Mouse (Mus musculus) heart, embryonic 16.5 days (tissue): Measurements from ENCODE around the gene Mb21d2. TPM values are rescaled to one million over a fixed set of nuclear protein-coding genes. Genes with fewer than 3 reads are reported as not detected.
A peak's percentile ranks its signal among the peaks of the same experiment; 100 is the strongest.

Source experiments
- ATAC-seq: fragments of 200-750 bp; cut with Nextera tagmentation; replicated peaks from 2 replicates; pipeline ENCODE4 v1.8.0; 2017; ENCODE audit warnings: moderate number of reproducible peaks; ENCODE audit not compliant: insufficient read depth, low FRiP score; ENCODE audit errors: extremely low read depth
- H3K27ac ChIP-seq: fragments of 300-500 bp; sonication (generic); 2 replicates; pipeline ENCODE4 v1.5.1; 2014; ENCODE audit warnings: mild to moderate bottlenecking, low read length, control low read depth, moderate library complexity
- H3K27me3 ChIP-seq: fragments of 300-500 bp; sonication (generic); 2 replicates; pipeline ENCODE4 v1.6.1; 2014; ENCODE audit warnings: low read length, mixed read lengths; ENCODE audit not compliant: control insufficient read depth, insufficient read depth
- H3K36me3 ChIP-seq: fragments of 300-500 bp; sonication (generic); 2 replicates; pipeline ENCODE4 v1.6.1; 2014; ENCODE audit not compliant: control insufficient read depth, insufficient read depth
- H3K4me1 ChIP-seq: fragments of 300-500 bp; sonication (generic); 2 replicates; pipeline ENCODE4 v1.6.1; 2014; ENCODE audit warnings: low read length, mixed read lengths; ENCODE audit not compliant: control insufficient read depth, insufficient read depth
- H3K4me2 ChIP-seq: fragments of 300-500 bp; sonication (generic); 2 replicates; pipeline ENCODE4 v1.6.1; 2014; ENCODE audit warnings: low read depth, mild to moderate bottlenecking, control low read depth, low read length
- H3K4me3 ChIP-seq: fragments of 300-500 bp; sonication (generic); 2 replicates; pipeline ENCODE4 v1.5.1; 2014; ENCODE audit warnings: mild to moderate bottlenecking, control low read depth, low read length
- H3K9ac ChIP-seq: fragments of 300-500 bp; sonication (generic); 2 replicates; pipeline ENCODE4 v1.6.1; 2014; ENCODE audit warnings: low read length, control low read depth
- H3K9me3 ChIP-seq: fragments of 300-500 bp; sonication (generic); replicated peaks from 2 replicates; pipeline ENCODE4 v1.6.1; 2016; ENCODE audit warnings: low read length; ENCODE audit not compliant: control insufficient read depth
- WGBS: fragments of 180-500 bp; shearing (Covaris S2); extraction: QIAGEN DNeasy Blood & Tissue Kit; methylation state at CpG from one replicate; pipeline ENCODE4 v1.1.7; 2014; 5-methylcytosine and 5-hydroxymethylcytosine counted together
- polyA plus RNA-seq: library from polyadenylated mRNA; unstranded; fragments of >200 nt; fragmentation: Nextera tagmentation; extraction: Ambion mirVana; gene quantifications from 2 replicates; pipeline ENCODE4 v1.2.1, GENCODE M21; 2015

Mb21d2 gene
- polyA plus RNA-seq, 1 experiment from 2014 or later, result 2.6 TPM

GRCm38 (mm10) chr16:28859009-28859288 lies 70.5 kb downstream of the Mb21d2 start:
- ATAC-seq, result no peak
- Histone ChIP-seq H3K36me3 (no peaks in the 10 kb centered on the region), H3K27ac (no peak overlapping the region), H3K4me2 (no peak overlapping the region), H3K9ac (no peak overlapping the region), H3K4me3 (no peak overlapping the region), H3K9me3 (no peaks in the 10 kb centered on the region), H3K4me1 (no peaks in the 10 kb centered on the region), H3K27me3 (no peaks in the 10 kb centered on the region)
- 69% methylated on average over 7 of the region's 7 CpGs for WGBS

DNA sequence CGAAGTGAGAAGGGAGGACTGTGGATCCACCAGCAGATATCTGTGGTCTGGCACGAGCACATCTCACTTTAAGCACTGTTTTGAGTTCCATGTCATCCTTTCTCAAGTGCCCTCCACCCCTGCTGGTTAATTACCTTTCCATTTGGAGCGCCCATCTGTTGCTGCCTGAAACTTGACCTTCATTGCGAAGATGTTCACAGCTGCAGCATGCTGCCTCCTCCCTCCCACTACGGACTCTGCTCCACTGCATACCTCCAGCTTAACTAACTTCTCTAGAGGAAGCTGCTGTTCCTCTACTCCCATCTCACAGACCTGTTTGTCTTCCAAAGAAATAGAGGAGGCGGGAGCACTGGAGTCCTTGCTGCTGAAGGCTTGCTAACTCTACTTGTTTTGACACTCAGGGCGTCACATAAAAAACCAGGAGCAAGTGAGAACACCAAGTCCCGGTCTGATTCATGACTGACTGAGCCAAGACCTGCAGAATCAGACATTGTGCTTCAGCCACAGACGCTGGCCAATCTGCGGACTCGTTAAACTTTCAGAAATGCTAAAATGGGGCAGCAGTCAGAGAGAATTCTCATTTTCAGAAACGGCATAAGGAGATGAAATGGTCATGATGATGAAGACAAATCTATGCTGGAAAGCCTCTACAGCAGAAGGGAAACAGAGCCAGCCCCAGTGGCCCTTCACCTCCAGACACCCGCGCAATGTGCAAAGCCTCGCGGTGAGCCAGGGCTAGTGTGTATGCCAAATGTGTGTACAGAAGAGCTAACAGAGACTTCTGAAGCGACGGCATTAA lies 71.1 kb downstream of the Mb21d2 start:
- no peak overlapping the region for H3K27ac ChIP-seq

GRCm38 (mm10) chr16:28851409-28851821 lies 78.1 kb downstream of the Mb21d2 start:
- 54% methylated on average over 11 of the region's 11 CpGs for WGBS
- H3K27ac ChIP-seq, result no peak overlapping the region
- peaks cover 6% of the 10 kb centered on the region for H3K4me1 ChIP-seq
- H3K4me3 ChIP-seq, result no peak overlapping the region
- H3K4me2 ChIP-seq, result peak overlapping the region; percentile 38
- H3K36me3 ChIP-seq, result 0 out of 2 replicates have a peak, but pooled peaks cover 2% of the 10 kb centered on the region
- H3K9ac ChIP-seq, result no peak overlapping the region
- H3K27me3 ChIP-seq, result no peaks in the 10 kb centered on the region
- H3K9me3 ChIP-seq, result no peaks in the 10 kb centered on the region; the same call in 1 of the 2 replicates
- peak; percentile 52; the same call in 1 of the 2 replicates for ATAC-seq

More for the DNA sequence above, 71.1 kb downstream of the Mb21d2 start:
- Histone ChIP-seq H3K27me3 (no peaks in the 10 kb centered on the region), H3K4me3 (no peak overlapping the region), H3K4me1 (no peaks in the 10 kb centered on the region), H3K9ac (no peak overlapping the region), H3K4me2 (no peak overlapping the region), H3K9me3 (no peaks in the 10 kb centered on the region), H3K36me3 (no peaks in the 10 kb centered on the region)
- no peak for ATAC-seq
- WGBS, result 62% methylated on average over 18 of the region's 18 CpGs

DNA sequence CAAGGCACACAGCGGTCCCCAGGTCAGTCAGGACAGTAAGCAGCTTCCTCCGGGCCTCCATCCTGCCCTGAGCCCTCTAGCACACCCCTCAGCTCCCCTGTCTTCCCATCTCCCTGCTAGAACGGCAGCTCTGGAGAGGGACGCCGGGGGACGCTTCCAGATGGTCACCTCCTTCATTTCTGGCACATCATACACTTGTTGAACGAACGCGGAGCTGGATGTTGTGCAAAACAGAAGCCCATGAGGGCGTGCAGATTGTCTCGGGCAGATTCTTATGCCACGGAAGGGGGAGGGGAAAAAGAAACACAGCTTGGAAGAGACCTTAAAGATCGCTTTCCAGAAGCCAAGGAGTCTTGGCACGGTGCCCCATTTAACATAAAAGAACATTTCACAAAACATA lies 78.6 kb downstream of the Mb21d2 start:
- ATAC-seq, result no peak
- Histone ChIP-seq H3K27me3 (no peaks in the 10 kb centered on the region), H3K9ac (no peak overlapping the region), H3K4me1 (peaks cover 6% of the 10 kb centered on the region), H3K4me2 (peak overlapping the region; percentile 38), H3K27ac (no peak overlapping the region), H3K36me3 (0 out of 2 replicates have a peak, but pooled peaks cover 2% of the 10 kb centered on the region), H3K4me3 (0 out of 2 replicates have a peak overlapping the region, but pooled peaks have one; percentile 4), H3K9me3 (no peaks in the 10 kb centered on the region; the same call in 1 of the 2 replicates)
- 58% methylated on average over 14 of the region's 14 CpGs for WGBS

DNA sequence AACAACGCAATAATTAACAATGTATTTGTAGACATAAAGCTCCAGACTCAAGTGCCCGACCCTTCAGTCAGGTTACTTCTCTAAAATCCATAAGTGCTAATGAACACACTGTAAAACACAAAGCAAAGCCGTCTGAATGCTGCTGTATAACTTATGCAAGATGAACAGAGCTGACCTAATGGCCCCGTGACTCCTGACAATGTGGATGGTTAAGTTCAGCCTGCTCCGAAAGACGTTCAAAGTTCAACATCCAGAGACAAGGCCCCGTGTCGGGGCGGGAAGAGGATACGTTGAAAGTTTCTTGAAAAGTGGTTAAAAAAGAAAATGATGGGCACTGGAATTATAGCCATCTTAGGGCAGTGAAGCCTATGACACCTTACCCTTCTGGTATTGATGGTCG lies 83.3 kb downstream of the Mb21d2 start:
- H3K36me3 ChIP-seq, result 0 out of 2 replicates have a peak, but pooled peaks cover 2% of the 10 kb centered on the region
- ATAC-seq, result no peak
- WGBS, result 89% methylated on average over 11 of the region's 11 CpGs

DNA sequence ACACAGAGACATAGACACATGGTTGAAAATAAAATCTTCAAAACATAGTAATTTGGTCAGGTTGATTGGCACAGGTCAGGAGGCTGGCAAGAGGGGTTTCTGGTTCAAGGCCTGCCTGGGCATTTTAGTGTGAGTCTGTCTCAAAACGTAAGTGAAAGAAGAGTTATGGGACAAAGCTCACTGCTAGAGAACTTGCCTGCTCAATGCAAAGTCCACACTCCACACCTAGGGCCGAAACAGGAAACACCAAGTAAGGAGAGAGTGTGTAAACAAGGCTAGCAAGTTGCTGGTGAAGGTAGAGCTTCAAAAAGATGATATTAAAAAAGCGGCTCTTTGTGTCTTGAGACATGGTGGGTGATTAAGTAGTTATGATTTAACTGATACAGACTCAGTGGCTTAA lies 84.1 kb downstream of the Mb21d2 start:
- H3K27me3 ChIP-seq, result no peaks in the 10 kb centered on the region
- 0 out of 2 replicates have a peak, but pooled peaks cover 2% of the 10 kb centered on the region for H3K36me3 ChIP-seq
- 84% methylated on average over 3 of the region's 3 CpGs for WGBS
- H3K4me3 ChIP-seq, result no peak overlapping the region
- H3K9me3 ChIP-seq, result no peaks in the 10 kb centered on the region; the same call in 1 of the 2 replicates
- no peak overlapping the region for H3K4me2 ChIP-seq
- no peak for ATAC-seq
- H3K9ac ChIP-seq, result no peak overlapping the region
- H3K4me1 ChIP-seq, result peaks cover 6% of the 10 kb centered on the region
- no peak overlapping the region for H3K27ac ChIP-seq

More for the DNA sequence above, 83.3 kb downstream of the Mb21d2 start:
- Histone ChIP-seq H3K27ac (no peak overlapping the region), H3K4me3 (no peak overlapping the region), H3K9ac (no peak overlapping the region), H3K4me1 (no peaks in the 10 kb centered on the region; the same call in 1 of the 2 replicates), H3K9me3 (no peaks in the 10 kb centered on the region; the same call in 1 of the 2 replicates), H3K4me2 (no peak overlapping the region), H3K27me3 (no peaks in the 10 kb centered on the region)

- no peak for ATAC-seq
- WGBS, result 39% methylated on average over 11 of the region's 11 CpGs
- no peak overlapping the region for H3K27ac ChIP-seq
- H3K4me2 ChIP-seq, result no peak overlapping the region
- H3K27me3 ChIP-seq, result no peaks in the 10 kb centered on the region
- H3K36me3 ChIP-seq, result no peaks in the 10 kb centered on the region
- peaks cover 7% of the 10 kb centered on the region for H3K4me1 ChIP-seq
- H3K4me3 ChIP-seq, result no peak overlapping the region
- H3K9me3 ChIP-seq, result no peaks in the 10 kb centered on the region
- no peak overlapping the region for H3K9ac ChIP-seq
Observed at GRCm38 (mm10) chr16:28841102-28841501, 88.4 kb downstream of the Mb21d2 start.

- no peak overlapping the region for H3K9ac ChIP-seq
- WGBS, result 41% methylated on average over 24 of the region's 24 CpGs
- H3K4me1 ChIP-seq, result peaks cover 7% of the 10 kb centered on the region
- no peak overlapping the region for H3K27ac ChIP-seq
- H3K4me2 ChIP-seq, result peak overlapping the region; percentile 16; the same call in 1 of the 2 replicates
- H3K9me3 ChIP-seq, result no peaks in the 10 kb centered on the region
- ATAC-seq, result peak; percentile 39
- no peaks in the 10 kb centered on the region for H3K36me3 ChIP-seq
- no peak overlapping the region for H3K4me3 ChIP-seq
- no peaks in the 10 kb centered on the region for H3K27me3 ChIP-seq
Observed at GRCm38 (mm10) chr16:28840075-28840974, 89.1 kb downstream of the Mb21d2 start.
